Mouse (Mus musculus) cerebellum, postnatal 10 days (tissue): Measurements from ENCODE around the gene Dcp1a.
A peak's percentile ranks its signal among the peaks of the same experiment; 100 is the strongest.

Experiments
- DNase-seq, 2 experiments: peaks; one replicate each; pipeline ENCODE4 v3.0.0; 2021; ENCODE audit warnings: mixed read lengths in 2 of 2

Gene Dcp1a

DNA sequence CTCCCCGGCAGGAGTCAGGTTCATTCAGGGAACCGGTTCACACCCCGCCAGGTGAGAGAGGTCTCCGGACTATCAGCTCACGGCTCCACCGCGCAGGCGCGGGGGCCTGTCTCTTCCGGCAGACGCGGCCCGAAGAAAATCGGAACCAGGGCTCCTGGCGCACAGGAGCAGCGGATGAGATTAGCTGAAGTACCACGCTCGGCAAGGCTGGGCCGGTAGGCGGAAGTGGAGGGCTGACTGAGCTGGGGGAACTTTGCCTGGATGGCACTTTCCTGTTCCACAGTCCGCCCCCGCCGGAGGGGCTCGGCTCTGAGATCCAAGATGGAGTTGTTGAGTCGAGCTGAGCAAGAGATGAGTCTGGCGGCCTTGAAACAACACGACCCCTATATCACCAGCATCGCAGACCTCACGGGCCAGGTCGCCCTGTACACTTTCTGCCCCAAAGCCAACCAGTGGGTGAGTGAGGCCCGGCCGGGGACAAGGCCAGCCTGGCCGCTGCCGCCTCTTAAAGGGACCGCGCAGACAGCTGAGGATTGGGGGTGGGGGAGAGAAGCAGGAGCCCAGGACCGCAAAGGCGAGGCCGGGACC is at the start of gene Dcp1a:
Dcp1a (plus strand) TSS at position 175 of the 588 bp plus-strand sequence.
- DNase-seq: peak; percentile 95 to 97

DNA sequence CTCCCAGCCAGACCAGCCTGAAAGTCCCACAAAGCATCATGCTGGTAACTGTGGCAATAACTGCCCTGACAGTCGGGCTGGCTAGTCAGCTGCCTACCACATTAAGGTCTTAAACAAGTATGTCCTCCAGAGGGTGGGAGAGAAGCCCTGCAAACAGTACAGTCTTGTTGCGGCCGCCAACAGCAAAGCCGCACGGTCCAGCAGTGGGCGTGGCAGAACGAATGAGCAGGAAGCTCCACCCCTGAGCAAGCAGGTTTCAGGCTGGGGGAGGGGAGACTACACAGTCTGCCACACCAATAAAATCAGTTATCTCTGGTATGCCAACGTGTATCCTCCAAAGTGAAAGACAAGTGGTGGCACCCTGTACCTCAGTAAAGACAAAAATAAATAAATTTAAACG is 49.7 kb upstream of the Dcp1a start:
- peak; percentile 37 to 53 for DNase-seq

DNA sequence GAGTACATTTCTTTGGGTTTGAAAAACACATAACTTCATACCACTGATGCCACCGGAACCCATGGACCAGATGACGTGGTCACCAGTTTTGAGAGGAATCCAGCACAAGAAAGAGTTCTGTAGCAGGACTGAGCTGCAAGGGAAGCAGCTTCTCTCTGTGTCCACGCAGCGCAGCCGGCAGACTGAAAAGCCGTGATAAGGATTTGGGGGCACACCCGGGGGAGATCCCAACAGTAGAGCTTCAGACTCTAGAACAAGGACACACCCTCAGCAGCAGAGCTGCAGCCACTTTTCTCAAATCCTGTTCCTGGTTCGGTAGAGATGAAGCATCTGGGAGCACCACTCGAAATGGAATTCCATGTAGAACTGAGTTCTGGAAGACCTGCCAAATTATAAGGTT is 49.3 kb upstream of the Dcp1a start:
- no peak for DNase-seq

DNA sequence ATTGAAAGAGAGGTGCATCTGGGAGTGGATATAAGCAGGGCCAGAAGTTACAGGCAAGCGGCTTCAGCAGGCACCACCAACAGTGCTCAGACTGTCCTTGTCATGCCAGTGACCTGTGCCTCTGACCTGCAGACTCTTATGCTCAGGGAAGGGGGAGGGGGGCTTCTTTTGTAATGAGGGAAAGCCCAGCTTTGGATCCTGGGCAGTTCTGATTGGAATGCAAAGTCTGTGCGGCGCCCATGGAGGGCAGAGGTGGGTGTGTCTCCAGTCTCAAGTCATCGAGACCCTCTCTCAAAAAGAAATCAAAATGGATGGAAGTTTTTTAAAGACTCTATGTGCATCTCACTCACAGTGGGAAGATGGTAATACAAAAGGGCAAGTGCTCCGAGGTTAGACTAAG is 48.9 kb upstream of the Dcp1a start:
- DNase-seq: no peak

DNA sequence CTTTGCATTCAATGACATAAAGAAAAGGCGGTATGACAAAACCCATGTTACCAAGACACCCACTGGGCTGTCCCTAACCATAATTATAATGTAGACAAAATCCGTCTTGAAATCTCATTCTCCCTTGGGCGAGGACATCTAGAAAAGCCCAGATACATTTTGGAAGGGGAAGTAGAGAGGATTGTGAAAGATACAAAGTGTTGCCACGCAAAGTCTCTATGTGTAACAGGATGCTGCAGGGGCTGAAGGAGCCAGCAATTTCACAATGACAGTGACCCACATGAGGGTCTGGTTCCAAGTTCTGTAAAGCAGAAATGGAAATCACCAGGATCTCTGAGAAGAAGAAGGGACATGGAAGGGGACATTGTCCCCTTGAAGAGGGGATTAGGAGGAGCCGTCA is 44.0 kb upstream of the Dcp1a start:
- DNase-seq: no peak

DNA sequence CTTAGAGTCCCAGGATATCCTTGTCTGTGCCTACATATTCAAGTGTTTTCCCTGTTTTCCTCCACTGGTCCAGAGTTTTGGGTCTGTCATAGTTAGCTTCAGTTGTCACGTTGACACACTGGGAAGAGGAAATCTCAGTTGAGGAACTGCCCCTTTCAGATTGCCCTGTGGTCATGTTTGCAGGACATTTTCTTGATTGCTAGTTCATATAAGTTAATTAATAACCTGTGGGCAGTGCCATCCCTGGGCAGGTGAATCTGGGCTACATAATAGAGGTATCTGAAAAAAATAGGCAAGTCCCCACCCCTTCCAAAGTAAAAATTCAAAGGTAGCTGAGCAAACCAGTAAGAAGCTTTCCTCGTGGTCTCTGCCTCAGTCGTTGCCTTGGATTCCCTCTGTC is 39.4 kb upstream of the Dcp1a start:
- DNase-seq: no peak

DNA sequence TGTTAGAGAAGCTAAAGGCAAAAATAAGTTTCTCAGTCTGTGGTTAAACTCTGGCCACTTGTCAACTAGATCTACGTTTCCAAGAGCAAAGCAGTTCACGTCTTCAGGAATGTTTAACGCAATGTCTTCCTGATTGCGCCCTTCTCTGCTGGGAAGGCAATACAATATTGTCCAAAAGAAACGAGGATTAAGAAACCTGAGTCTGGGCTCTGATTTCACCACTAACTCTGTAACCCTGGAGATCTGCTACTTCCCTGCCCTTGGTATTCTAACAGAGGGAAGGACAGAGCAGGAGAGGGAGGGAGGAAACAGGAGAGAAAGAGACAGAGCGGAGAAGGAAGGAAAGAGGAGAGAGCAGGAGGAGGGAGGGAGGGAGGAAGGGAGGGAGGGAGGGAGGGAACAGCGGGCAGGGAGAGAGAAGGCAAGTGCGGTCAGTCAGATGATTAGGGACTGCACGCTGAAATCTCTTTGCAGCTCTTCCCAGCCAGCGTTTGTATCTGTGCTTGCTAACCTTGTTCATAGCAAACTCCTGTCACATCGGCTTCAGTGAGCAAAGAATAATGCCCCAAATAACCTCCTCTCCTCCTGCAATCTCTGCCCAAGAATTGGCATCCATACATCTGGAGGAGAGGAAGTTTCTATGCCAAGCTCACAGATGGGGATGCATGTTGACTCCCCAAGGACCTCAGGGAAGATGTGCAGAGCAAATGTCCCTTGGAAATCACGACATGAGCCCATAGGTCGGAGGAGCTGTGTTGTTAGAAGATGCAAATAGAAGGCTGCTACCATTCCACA is 23.3 kb upstream of the Dcp1a start:
- peak; percentile 27 to 35 for DNase-seq

DNA sequence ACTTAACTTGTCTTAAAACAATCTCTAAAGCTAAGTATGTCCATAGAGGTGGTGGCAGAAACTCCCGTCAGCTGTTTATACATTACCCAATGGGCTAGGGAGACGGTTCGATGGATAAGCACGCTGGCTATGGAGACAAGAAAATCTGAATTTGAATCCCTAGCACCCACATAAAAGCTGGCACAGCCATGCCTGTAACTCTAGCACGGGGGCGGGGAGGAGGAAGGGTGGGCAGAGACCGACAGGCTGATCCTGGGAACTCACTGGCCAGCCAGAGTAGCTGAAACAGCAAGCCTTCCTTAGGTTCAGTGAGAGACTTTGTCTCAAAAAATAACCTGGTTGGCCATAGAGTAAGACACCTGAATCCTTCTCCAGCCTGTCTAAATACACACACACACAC is 21.9 kb upstream of the Dcp1a start:
- DNase-seq: no peak

DNA sequence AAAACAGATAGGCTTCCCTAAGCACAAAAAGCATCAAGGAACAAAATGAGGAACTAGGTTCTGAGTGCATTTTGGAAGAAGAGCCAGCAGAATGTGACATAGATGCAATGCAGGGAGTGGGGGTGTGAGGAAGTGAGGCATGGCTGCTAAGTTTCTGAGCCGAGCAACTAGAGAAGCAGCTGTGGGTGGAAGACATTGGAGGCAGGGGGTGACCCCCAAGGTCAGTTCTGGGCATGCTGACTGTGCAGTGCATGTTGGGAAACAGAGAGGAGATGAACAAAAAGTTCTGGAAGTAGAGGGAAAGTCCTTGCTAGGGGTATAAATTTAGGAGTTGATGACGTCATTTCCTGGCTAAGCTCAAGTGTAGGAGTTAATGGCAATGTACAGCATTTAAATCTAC is 21.4 kb upstream of the Dcp1a start:
- DNase-seq: peak in 1 of 2 experiments; percentile 16

DNA sequence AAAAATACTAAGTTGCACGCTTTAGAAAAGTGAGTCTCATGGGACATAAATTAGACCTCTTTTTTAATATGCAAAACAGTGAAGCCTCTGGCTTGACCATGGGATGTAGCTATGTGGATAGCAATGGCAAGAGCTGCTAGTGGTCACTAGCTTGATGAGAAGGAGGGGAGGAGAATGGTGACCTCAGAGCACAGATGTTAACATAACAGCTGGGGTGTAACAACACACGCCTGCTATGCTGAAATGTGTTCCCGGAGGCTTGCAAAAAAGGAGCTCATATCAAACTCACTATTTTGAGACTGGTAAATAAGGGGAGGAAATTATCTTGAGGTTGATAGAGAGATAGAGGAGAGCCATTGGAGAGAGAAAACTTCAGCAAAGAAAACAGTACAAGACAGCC is 20.5 kb upstream of the Dcp1a start:
- no peak for DNase-seq

DNA sequence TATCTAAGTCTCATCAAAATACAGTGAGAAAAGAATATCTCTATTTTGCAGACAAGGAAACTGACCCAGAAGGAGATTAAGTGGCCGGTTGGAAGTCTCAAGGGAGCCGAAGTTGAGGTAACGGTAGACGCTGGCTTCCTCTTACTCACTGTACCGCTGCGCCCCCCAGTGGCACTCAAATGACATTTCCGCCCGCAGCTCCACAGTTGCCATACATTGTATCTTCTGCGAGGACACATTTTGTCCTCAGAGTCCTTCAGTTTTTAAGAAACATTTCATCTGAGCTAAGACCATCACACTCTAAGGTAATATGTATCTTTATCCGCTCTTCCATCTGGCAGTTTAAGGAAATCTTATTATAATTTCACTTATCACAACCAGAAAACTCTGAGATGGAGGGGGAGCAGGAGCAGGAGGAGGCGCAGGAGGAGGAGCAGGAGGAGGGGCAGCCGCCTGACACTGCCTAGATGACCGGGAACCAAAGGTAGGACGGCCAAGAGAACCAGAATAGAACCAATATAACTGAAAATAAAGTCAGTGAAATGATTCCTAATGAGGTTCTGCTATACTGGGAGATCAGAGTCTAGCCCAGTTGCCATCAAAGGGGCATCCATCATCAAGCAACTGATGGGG is 19.3 kb upstream of the Dcp1a start:
- peak; percentile 92 to 93 for DNase-seq

DNA sequence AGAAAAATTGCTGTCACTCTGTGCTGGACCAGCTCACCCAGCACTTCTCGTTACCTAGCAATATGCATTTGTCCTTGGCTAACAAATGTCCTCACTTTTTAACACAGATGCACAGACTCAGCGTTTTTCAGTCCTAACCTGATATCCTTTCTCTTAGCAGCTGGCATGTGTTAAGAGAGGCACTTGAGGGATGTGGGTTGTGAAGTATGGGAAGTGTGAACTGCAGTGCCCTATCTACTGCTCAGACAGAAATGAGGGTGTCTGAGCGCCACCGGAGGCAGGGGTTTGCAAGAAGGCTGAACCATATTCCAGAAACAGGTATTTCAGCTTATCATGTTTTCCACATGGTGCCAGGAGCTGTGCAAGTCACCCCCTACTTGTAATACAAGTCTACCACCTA is 16.0 kb upstream of the Dcp1a start:
- DNase-seq: no peak

DNA sequence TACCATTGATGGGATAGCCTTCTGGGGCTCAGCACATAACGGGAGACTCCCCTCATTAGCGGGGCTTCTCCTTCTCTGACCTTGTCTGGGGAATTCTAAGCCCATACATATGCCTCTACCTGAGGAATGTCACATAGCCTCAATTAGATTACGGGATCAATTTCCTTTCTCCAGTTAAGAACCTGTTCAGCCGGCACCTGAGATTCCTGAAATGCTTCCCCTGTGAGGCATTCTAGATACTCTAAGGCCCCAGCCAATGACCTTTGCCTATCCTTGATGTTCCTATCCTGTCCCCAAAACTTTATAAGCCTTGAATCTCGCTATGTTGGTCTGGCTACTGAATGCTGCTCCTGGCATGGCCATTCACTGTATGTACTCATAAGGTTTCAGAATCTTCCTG is 5.7 kb upstream of the Dcp1a start:
- DNase-seq: no peak

DNA sequence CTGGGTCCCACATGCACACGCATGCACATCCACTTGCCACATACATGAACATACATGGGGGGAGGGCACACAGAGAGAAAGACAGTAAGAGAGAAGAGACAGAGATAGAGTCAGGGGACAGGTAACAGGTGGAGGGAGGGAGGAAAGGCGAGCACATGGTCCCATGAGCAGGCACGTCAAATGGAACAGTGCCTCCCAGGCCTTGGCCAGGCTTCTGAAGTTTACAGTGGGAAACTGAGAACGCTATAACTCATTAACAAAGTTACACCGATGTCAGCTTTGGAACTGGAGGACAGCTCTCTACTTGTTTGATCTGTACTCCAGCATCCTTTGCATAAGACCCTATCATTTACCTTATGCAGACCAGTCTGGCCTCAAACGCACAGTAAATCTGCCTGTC is 4.9 kb upstream of the Dcp1a start:
- no peak for DNase-seq

DNA sequence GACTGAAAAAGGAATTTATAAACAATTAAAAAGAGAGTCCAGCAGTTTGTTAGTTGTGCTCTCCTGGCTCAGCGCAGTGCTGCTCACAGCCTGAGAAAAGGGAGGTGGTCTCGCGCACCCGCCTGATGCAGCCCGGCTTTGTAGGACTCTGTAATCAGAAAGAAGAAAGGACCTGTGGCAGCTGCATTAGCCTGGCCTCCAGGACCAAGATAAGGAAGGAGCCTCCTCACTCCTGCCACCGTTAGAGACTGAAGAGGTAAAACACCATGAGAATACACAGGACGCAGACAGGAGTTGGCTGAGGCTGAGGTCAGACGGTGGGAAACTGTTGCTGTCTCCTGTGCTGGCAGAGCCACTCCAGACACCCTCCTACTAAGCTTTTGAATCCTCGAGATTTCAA is 12.0 kb downstream of the Dcp1a start, which contains the start of gene Cacna1d:
Cacna1d (minus strand) TSS at position 114 of the 400 bp plus-strand sequence.
- no peak for DNase-seq

DNA sequence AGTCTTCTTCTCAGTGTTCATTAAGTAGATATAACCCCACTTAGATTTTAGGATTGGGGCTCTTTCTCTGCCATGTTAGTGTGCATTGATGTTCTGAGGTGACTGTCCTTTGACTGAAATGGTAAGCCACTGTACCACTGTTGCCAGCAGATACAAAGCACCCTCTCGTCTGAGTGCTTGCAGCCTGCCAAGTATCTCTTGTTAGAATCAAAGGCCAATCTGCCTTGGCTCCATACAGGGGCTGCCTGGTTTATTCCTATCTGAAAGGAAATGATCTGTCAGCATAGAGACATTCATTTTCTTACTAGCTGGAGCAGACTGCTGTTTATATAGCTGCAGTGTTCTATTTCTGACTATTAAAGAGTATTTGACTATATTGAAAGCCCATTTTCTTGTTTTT is 13.9 kb downstream of the Dcp1a start:
- DNase-seq: peak in 1 of 2 experiments; percentile 21

DNA sequence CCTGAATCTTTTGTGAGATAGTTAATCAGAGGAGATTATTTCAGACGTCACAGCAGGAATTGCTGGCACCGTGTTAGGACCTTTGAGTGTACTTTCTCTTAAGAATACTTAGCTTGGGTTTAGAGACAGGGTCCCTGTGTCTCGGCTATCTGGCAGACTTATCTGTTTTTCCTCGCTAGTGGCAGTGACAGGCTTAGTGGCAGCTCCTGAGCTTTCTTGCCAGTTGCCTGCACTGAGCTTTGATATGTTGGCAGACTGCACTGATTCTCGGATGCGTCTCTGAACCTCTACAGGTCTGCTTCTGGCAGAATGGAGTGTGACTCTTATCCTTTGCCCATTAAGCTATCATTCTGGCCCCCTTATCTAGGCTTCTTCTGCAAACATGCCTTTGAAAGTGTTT is 15.7 kb downstream of the Dcp1a start:
- peak; percentile 57 to 63 for DNase-seq

DNA sequence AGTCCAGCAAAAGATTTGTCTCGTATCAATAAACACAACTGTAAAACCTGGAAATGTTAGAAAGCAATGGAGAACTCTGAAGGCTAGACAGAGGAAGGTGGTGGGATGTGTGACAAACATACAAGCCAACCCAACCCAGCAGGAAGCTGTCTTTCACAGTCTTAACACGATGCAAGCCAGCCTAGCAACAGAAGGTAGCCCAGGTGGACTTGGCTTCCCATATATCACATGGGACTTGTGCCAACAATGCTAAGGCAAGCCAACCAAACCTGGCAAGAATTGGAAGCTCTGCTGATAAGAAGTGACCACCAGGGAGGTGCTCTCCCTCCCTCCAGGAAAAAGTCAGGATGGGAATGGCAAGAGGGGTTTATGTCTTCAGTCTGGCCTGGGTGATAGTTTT is 18.9 kb downstream of the Dcp1a start:
- DNase-seq: peak; percentile 94 to 96

DNA sequence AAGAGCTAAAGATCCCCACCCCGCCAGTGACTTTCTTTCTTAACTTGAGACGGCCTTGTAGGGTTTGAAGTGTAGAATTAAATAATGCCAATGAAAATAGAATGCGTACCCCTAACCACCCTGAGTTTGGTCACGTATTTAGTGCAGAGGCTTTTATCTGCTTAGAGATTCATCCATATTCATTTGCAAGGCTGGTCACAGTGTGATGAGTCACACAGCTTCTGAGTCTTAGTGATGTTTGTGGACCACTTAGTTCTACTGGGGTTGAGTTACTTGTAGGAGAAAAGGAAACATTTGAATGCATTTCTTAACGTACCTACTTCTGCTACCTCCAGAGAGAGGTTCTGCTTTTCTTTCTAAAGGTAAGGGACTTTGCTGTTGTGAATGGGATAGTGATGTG is 25.7 kb downstream of the Dcp1a start:
- DNase-seq: no peak

DNA sequence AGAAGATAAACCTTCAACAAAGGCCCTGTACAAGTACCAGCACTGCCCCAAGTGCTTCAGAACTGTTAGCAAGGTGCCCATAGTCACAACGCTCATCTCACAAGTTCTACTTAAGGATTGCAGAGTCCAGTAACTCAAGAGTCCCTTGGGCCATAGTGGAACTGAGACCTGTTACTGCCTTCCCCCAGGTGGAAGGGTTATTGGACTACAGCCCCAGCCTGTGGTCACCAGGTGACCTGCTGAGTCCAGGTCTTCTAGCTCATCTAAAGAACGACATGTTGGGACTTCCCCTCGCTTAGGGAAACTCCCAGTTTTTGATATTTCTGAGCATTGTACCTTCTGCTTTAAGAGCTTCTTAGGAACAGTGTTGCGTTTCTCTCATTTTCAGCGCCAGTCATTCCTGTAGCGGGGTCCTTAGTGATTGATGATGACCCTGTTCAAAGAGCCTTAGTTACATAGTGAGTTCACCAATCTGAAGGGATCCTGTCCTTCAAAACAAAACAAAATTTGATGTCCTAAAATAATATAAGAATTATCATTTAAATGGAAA is 31.0 kb downstream of the Dcp1a start:
- no peak for DNase-seq

DNA sequence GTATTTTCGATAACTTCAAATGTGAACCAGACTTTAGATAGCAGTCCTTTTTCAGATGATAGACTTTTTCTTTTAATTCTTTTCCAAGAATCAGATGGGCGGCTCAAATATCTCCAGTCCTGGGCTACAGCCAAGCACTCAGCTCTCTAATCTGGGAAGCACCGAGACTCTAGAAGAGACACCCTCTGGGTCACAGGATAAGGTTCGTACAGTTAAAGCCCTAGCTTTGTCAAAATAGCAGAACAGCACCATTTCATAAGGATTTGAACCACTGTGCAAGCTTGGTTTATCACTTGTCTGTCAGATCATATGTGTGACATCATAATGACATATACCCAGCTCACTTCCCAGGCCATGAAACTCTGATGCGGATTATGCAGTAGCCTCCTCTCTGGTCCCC is 33.6 kb downstream of the Dcp1a start:
- no peak for DNase-seq

DNA sequence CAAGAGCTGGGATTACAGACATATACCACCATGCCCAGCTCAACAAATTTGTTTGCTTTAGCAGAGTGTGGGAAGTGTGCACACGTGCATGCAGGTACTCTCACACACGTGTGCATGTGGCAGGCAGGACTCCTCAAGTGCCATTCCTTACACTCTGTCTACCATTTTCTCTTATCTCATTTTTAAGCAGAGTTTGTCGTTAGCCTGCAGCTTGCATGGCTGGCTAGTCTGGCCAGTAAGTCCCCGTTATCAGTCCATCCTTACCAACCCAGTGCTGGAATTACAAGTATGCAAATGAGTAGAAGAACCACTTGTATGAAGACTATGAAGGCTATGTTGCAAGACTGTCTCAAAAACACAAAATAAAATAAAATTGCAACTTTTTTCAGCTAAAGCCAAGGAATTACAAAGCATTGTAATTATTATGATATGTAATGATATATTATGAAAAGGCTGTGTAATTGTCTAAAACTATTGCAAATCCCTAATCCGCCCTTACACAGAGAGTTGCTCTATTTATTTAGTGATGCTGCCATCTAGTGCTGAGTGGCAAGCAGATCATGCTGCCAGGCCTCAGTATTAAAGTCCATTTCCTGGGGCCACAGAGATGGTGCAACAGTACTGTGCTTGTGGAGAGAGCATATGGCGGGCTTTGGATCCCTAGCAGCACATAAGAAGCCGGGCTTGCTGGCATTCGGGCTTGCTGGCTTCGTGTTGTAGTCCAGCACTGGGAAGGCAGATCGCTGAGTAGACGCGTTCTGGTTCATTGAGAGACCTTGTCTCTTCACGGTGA is 36.8 kb downstream of the Dcp1a start:
- peak; percentile 81 to 86 for DNase-seq

DNA sequence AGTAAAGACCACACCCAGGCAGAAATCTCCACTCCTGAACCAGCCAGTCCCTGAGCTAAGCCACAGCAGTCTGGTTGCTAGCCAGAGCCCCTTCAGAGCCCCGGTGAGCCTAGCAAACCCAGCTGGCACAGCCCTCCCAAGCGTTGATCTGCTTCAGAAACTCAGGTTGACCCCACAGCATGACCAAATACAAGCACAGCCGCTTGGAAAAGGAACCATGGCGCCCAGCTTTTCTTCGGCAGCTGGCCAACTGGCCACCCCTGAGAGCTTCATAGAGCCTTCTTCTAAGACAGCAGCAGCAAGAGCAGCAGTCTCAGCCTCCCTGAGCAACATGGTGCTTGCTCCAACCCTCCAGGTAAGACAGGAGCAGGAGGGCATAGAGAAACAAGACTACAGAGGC is 40.0 kb downstream of the Dcp1a start:
- peak in 1 of 2 experiments; percentile 28 for DNase-seq
